Mouse (Mus musculus) inflammation-experienced regulatory T-cells, adult 6 months (primary cell): ENCODE measurements at regions not wholly inside any gene's neighbourhood (a gene's known extent, or its start where the extent isn't known, plus 50 kb on each side); places are given as distances from the start of the nearest gene placed in this dataset.

ENCODE experiments used
- ATAC-seq: one replicate; pipeline ENCODE4 v1.8.0; 2017

GRCm38 (mm10) chr5:148605730-148606129 is 53.1 kb upstream of the Ubl3 start:
- no peak for ATAC-seq
